Mouse (Mus musculus) thymus, adult 2 months (tissue): ENCODE results near the gene Rcc2. TPM values are rescaled to one million over a fixed set of nuclear protein-coding genes. Genes with fewer than 3 reads are reported as not detected.

Experiments used
- DNase-seq: peaks from one replicate; pipeline ENCODE4 v3.0.0; 2021
- H3K27ac ChIP-seq: fragments of 200-500 bp; 2 replicates; pipeline ENCODE4 v1.5.1; 2012; ENCODE audit warnings: low read length, control low read depth; ENCODE audit not compliant: control insufficient read depth, insufficient read depth
- H3K27me3 ChIP-seq: fragments of 200-500 bp; 2 replicates; pipeline ENCODE4 v1.6.1; 2012; ENCODE audit warnings: mild to moderate bottlenecking, low read length, moderate library complexity, mixed read lengths; ENCODE audit not compliant: control insufficient read depth, insufficient read depth
- H3K36me3 ChIP-seq: fragments of 200-500 bp; 2 replicates; pipeline ENCODE4 v1.6.1; 2012; ENCODE audit warnings: mild to moderate bottlenecking, low read length, moderate library complexity; ENCODE audit not compliant: control insufficient read depth, insufficient read depth
- H3K4me1 ChIP-seq: fragments of 200-500 bp; replicated peaks from 2 replicates; pipeline ENCODE4 v1.6.1; 2012; ENCODE audit warnings: low read length; ENCODE audit not compliant: control insufficient read depth, insufficient read depth
- H3K4me3 ChIP-seq: fragments of 200-500 bp; 2 replicates; pipeline ENCODE4 v1.5.1; 2012; ENCODE audit warnings: mild to moderate bottlenecking, low read length, control low read depth, moderate library complexity; ENCODE audit not compliant: control insufficient read depth, insufficient read depth
- CTCF ChIP-seq: fragments of 200-500 bp; IDR thresholded peaks from 2 replicates; pipeline ENCODE4 v1.5.1; 2012; ENCODE audit warnings: mild to moderate bottlenecking, control low read depth, low read length, moderate library complexity, borderline replicate concordance; ENCODE audit not compliant: control insufficient read depth, poor library complexity, insufficient read depth; ENCODE audit errors: extremely low read depth
- POLR2A ChIP-seq: fragments of 200-500 bp; IDR thresholded peaks from 2 replicates; pipeline ENCODE4 v1.6.1; 2012; ENCODE audit warnings: mild to moderate bottlenecking, low read length, control low read depth, moderate library complexity; ENCODE audit not compliant: control insufficient read depth, poor library complexity, insufficient read depth; ENCODE audit errors: extremely low read depth
- WGBS: fragments of 180-500 bp; shearing (Covaris S2); methylation state at CpG from one replicate; pipeline ENCODE4 v1.1.7; 2018; 5-methylcytosine and 5-hydroxymethylcytosine counted together
- polyA plus RNA-seq: library from polyadenylated mRNA; depleted of rRNA; stranded (reverse); fragments of >200 nt; gene quantifications from 2 replicates; pipeline ENCODE4 v1.2.3, GENCODE M21; 2012

Rcc2 gene
- polyA plus RNA-seq, 1 experiment, result 211 TPM

- Histone ChIP-seq H3K27me3 (no peaks in the 10 kb centered on the region), H3K4me3 (no peak overlapping the region), H3K4me1 (peaks cover 27% of the 10 kb centered on the region), H3K36me3 (no peaks in the 10 kb centered on the region), H3K27ac (no peak overlapping the region)
- DNase-seq, result no peak
- 63% methylated on average over 6 of the region's 6 CpGs for WGBS
- TF ChIP-seq POLR2A, result no peak
- TF ChIP-seq CTCF, result no peak
These were observed 15.4 kb upstream of the Rcc2 start for GRCm38 (mm10) chr4:140684881-140685303.

GRCm38 (mm10) chr4:140688044-140688825, 12.1 kb upstream of the Rcc2 start:
- Histone ChIP-seq H3K4me1 (peaks cover 33% of the 10 kb centered on the region), H3K4me3 (no peak overlapping the region), H3K27ac (no peak overlapping the region), H3K27me3 (no peaks in the 10 kb centered on the region), H3K36me3 (no peaks in the 10 kb centered on the region)
- whole genome bisulfite sequencing, result 90% methylated on average over 12 of the region's 12 CpGs
- no peak for DNase-seq
- TF ChIP-seq CTCF (no peak), POLR2A (no peak)

- Histone ChIP-seq H3K36me3 (no peaks in the 10 kb centered on the region), H3K4me3 (no peak overlapping the region), H3K27ac (no peak overlapping the region), H3K27me3 (no peaks in the 10 kb centered on the region), H3K4me1 (peaks cover 30% of the 10 kb centered on the region)
- TF ChIP-seq CTCF (no peak), POLR2A (no peak)
- no peak for DNase-seq
- WGBS, result 60% methylated on average over 5 of the region's 5 CpGs
These were observed 11.4 kb upstream of the Rcc2 start for GRCm38 (mm10) chr4:140688826-140689425.

- Histone ChIP-seq H3K36me3 (no peaks in the 10 kb centered on the region), H3K4me3 (peak overlapping the region; percentile 12; the same call in 1 of the 2 replicates), H3K27me3 (no peaks in the 10 kb centered on the region), H3K4me1 (peaks cover 19% of the 10 kb centered on the region), H3K27ac (peak overlapping the region; percentile 26; the same call in 1 of the 2 replicates)
- no peak for DNase-seq
- TF ChIP-seq POLR2A (no peak), CTCF (no peak)
- WGBS, result 56% methylated on average over 16 of the region's 16 CpGs
These were observed 10.3 kb upstream of the Rcc2 start for GRCm38 (mm10) chr4:140689873-140690655.

- H3K4me1 ChIP-seq, result peaks cover 19% of the 10 kb centered on the region
- TF ChIP-seq POLR2A, result no peak
- TF ChIP-seq CTCF, result no peak
- 76% methylated on average over 7 of the region's 7 CpGs for WGBS
- no peaks in the 10 kb centered on the region for H3K27me3 ChIP-seq
- no peaks in the 10 kb centered on the region for H3K36me3 ChIP-seq
- H3K4me3 ChIP-seq, result no peak overlapping the region
- no peak overlapping the region for H3K27ac ChIP-seq
- DNase-seq, result no peak
These were observed 8.9 kb upstream of the Rcc2 start for GRCm38 (mm10) chr4:140691481-140691880.

GRCm38 (mm10) chr4:140693513-140693912, 6.8 kb upstream of the Rcc2 start:
- no peak overlapping the region for H3K27ac ChIP-seq
- no peaks in the 10 kb centered on the region for H3K36me3 ChIP-seq
- no peak for DNase-seq
- H3K4me1 ChIP-seq, result peaks cover 19% of the 10 kb centered on the region
- WGBS, result 63% methylated on average over 4 of the region's 4 CpGs
- H3K27me3 ChIP-seq, result no peaks in the 10 kb centered on the region
- no peak overlapping the region for H3K4me3 ChIP-seq
- no peak for TF ChIP-seq CTCF
